Mouse (Mus musculus): ENCODE data around the gene Fgd3.

Fgd3 gene

DNA sequence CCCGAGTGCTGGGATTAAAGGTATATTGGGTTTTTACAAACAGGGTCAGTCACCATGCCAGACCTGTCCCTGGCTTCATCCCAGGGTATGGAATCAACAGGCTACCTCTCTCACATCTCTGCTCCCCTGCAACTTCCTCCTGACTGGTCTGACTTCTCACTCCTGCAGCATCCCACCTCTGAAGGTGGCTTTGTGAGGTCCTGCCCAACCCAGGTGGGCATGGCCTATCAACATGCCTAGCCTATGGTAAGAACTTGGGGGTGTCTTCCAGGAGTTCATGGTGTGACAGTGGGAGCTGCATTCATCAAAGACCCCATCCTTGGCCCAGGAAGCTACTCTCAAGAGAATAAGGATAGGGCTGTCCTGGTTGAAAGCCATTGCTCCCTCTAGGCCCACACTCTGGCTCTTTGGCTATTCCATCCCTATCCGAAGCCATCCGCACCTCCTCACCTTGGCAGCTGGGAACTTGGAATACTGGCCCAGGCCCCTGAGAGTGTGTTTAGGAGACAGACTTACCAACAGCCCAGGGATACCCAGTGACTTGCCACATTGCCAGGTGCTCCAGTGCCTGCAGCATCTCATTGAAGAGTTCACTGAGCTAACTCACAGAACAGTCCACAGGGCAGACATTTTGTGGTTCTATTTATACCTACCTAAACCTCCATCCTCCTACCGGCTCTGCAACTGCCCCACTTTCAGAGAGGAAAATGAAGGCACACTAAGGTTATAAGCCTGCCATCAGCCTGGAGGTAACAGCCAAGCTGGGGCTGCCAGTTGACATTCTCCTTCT is 107.2 kb downstream of the Fgd3 start:
- no peak for DNase-seq
